Mouse (Mus musculus): ENCODE data around the gene Nmur1. TPM values are rescaled to one million over a fixed set of nuclear protein-coding genes. Genes with fewer than 3 reads are reported as not detected.
"Not testable (repeated sequence)": the region's sequence is repeated elsewhere in the genome, so short reads cannot be mapped to it uniquely, and the experiment has no call there.

The Nmur1 gene
- polyA plus RNA-seq, 1 experiment = 11.7 TPM

DNA sequence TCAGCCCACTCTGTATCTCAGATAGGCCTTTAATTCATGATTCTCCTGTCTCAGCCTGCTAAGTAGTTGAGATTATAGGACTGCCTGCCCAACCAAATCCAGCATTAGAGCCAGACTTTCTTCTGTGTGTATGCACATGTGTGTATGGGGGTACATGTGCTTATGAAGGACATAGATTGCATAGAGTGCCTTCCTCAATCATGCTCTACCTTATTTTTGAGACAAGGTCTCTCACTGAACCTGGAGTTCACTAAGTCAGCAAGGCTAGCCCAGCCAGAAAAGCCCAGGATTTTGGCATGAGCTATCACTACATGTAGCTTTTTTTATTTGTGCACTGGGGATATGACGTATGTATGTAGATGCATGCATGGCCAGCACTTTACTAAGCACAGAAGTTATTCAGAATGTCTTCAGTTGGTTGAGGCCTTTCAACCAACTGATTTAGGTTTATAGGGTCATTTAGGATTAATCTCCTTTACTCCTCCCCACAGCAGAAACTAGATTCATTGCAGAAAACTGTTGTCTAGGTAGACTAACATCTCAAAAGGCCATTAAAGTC lies 82.9 kb downstream of the Nmur1 start:
- Histone ChIP-seq H3K4me1 (ENCODE audit: control insufficient read depth, insufficient read depth, low read length) (no peaks in the 10 kb centered on the region), H3K27ac (ENCODE audit: control insufficient read depth, insufficient read depth, low read depth, low read length) (no peak overlapping the region), H3K4me3 (ENCODE audit: control insufficient read depth, low read depth, low read length) (no peak overlapping the region), H3K36me3 (ENCODE audit: control insufficient read depth, insufficient read depth, low read length) (no peaks in the 10 kb centered on the region), H3K27me3 (ENCODE audit: control insufficient read depth, insufficient read depth, low read length) (no peaks in the 10 kb centered on the region)
- TF ChIP-seq POLR2A (IDR thresholded peaks at IDR 0.05; ENCODE audit: control insufficient read depth, low read depth, low read length) (no peak), CTCF (IDR thresholded peaks at IDR 0.05; ENCODE audit: control insufficient read depth, insufficient read depth, insufficient replicate concordance, low read depth, low read length) (no peak)

DNA sequence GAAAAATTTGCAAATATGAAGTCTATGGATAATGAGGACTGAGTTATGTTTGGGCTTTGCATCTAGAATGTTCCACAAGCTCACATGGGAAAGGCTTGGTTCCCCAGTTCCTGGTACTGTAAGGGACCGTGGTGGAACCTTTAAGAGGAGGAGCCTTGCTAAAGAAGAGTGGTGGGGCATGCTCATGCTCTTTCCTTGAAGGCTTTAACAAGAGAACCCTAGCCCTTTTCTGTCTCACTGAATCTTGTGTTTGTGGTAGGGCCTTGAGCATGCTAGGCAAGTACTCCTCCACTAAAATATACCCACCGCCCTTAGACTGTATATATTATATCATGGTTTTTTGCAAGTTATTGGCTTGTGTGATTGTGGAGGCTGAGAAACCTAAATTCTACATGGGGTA lies 83.7 kb downstream of the Nmur1 start:
- Histone ChIP-seq H3K27ac (ENCODE audit: control insufficient read depth, insufficient read depth, low read depth, low read length) (no peak overlapping the region), H3K27me3 (ENCODE audit: control insufficient read depth, insufficient read depth, low read length) (no peaks in the 10 kb centered on the region), H3K4me3 (ENCODE audit: control insufficient read depth, low read depth, low read length) (no peak overlapping the region), H3K36me3 (ENCODE audit: control insufficient read depth, insufficient read depth, low read length) (no peaks in the 10 kb centered on the region), H3K4me1 (ENCODE audit: control insufficient read depth, insufficient read depth, low read length) (no peaks in the 10 kb centered on the region)
- TF ChIP-seq CTCF (IDR thresholded peaks at IDR 0.05; ENCODE audit: control insufficient read depth, insufficient read depth, insufficient replicate concordance, low read depth, low read length) = no peak
- no peak for TF ChIP-seq POLR2A (IDR thresholded peaks at IDR 0.05; ENCODE audit: control insufficient read depth, low read depth, low read length)

DNA sequence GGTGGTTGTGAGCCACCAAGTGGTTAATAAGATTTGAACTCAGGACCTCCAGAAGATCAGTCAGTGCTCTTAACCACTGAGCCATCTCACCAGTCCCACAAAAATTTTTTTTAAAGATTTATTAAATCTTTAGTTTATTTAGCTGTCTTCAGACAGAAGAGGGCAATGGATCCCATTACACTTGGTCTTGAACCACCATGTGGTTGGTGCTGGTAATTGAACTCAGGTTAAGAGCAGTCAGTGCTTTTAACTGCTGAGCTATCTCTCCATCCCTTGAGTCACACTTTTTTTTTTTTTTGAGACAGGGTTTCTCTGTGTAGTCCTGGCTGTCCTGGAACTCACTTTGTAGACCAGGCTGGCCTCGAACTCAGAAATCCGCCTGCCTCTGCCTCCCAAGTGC lies 84.9 kb downstream of the Nmur1 start:
- not testable (repeated sequence) for H3K4me3 ChIP-seq (ENCODE audit: control insufficient read depth, low read depth, low read length); H3K27me3 ChIP-seq (ENCODE audit: control insufficient read depth, insufficient read depth, low read length); H3K4me1 ChIP-seq (ENCODE audit: control insufficient read depth, insufficient read depth, low read length); H3K27ac ChIP-seq (ENCODE audit: control insufficient read depth, insufficient read depth, low read depth, low read length); H3K36me3 ChIP-seq (ENCODE audit: control insufficient read depth, insufficient read depth, low read length)

DNA sequence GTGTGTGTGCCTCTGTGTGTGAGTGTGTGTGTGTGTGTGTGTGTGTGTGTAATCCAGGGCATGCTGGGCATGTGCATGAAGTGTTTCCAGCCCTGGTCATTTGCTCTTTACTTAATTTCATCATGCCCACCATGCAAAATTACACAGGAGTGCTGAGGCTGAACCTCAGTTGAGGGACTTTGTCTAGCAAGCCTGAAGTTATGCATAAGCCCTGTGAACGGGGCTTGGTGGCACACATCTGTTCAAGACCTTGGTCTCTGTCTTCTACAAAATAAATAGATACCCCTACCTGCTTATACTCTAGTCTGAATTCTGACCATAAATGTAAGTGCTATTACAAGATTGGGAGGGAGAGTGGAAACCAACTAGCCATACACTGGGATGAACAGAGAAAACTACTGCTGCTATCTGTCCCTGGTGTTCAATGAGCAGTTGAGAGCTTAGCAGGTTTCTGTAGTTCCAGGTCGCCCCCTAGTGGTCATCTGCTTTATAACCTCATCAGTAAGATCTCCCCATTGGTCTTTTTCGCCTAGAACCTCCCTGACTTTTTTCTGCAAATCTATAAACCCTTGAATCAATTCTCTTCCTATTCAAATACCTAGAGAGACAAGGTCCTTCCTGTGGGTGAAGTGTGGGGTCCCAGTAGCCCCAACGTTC lies 86.7 kb downstream of the Nmur1 start:
- H3K4me1 ChIP-seq (ENCODE audit: control insufficient read depth, insufficient read depth, low read length) = no peaks in the 10 kb centered on the region
- peak; percentile 42; the same call in 1 of the 2 replicates for TF ChIP-seq CTCF (IDR thresholded peaks at IDR 0.05; ENCODE audit: control insufficient read depth, insufficient read depth, insufficient replicate concordance, low read depth, low read length)
- TF ChIP-seq POLR2A (IDR thresholded peaks at IDR 0.05; ENCODE audit: control insufficient read depth, low read depth, low read length) = no peak

DNA sequence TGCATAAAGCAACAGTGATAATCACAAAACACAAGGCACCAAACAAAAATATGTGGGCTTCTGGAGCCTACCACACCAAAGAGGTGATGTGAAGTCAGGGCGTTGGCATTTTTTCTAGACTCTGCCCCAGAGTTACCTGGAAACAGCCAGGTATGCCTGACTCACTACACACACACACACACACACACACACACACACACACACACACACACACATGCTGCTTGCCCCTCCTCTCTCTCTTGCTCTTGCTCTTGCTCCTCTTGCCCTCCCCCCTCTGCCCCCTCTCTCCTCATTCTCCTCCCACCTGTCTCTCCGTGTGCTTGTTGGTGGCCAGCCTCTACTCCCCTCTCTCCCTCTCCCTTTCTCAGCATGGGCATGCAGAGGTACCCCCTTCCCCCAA lies 89.7 kb downstream of the Nmur1 start:
- Histone ChIP-seq H3K4me1 (ENCODE audit: control insufficient read depth, insufficient read depth, low read length) (no peaks in the 10 kb centered on the region), H3K27me3 (ENCODE audit: control insufficient read depth, insufficient read depth, low read length) (no peaks in the 10 kb centered on the region), H3K27ac (ENCODE audit: control insufficient read depth, insufficient read depth, low read depth, low read length) (no peak overlapping the region), H3K36me3 (ENCODE audit: control insufficient read depth, insufficient read depth, low read length) (no peaks in the 10 kb centered on the region), H3K4me3 (ENCODE audit: control insufficient read depth, low read depth, low read length) (no peak overlapping the region)
- TF ChIP-seq CTCF (IDR thresholded peaks at IDR 0.05; ENCODE audit: control insufficient read depth, insufficient read depth, insufficient replicate concordance, low read depth, low read length) (no peak), POLR2A (IDR thresholded peaks at IDR 0.05; ENCODE audit: control insufficient read depth, low read depth, low read length) (no peak)

More for the DNA sequence above, 86.7 kb downstream of the Nmur1 start:
- Histone ChIP-seq H3K4me3 (ENCODE audit: control insufficient read depth, low read depth, low read length) (no peak overlapping the region), H3K27me3 (ENCODE audit: control insufficient read depth, insufficient read depth, low read length) (no peaks in the 10 kb centered on the region), H3K27ac (ENCODE audit: control insufficient read depth, insufficient read depth, low read depth, low read length) (no peak overlapping the region), H3K36me3 (ENCODE audit: control insufficient read depth, insufficient read depth, low read length) (no peaks in the 10 kb centered on the region)

Other genes starting within 250 kb of the Nmur1 start
- gene B3gnt7, start 123.4 kb downstream of the Nmur1 start, polyA plus RNA-seq (2012; rRNA removed) = 0.23 and 0.47 TPM in 2 replicates
- gene Ncl, start 66.8 kb downstream of the Nmur1 start, polyA plus RNA-seq (2012; rRNA removed) = 5.1 and 5.7 TPM in 2 replicates
- gene Tex44, start 101 bp upstream of the Nmur1 start, polyA plus RNA-seq (2012; rRNA removed) = 140 and 142 TPM in 2 replicates
- gene Ptma, start 100.5 kb upstream of the Nmur1 start, polyA plus RNA-seq (2012; rRNA removed) = 126 and 135 TPM in 2 replicates
- 70.0 and 73.7 TPM in 2 replicates for gene Pde6d, start 156.4 kb upstream of the Nmur1 start, polyA plus RNA-seq (2012; rRNA removed)
- gene Cops7b, start 156.7 kb upstream of the Nmur1 start, polyA plus RNA-seq (2012; rRNA removed) = 25.1 and 32.2 TPM in 2 replicates
- 0.23 and 0.26 TPM in 2 replicates for gene Nppc, start 244.3 kb upstream of the Nmur1 start, polyA plus RNA-seq (2012; rRNA removed)

All from testis, adult 2 months (tissue).